ENCODE assay signal across 8 mouse cellular contexts in genomic region chr1:63176259-63176603, GRCm38 (mm10). TPM values are rescaled to one million over a fixed set of nuclear protein-coding genes. Genes with fewer than 3 reads are reported as not detected.
DNase-seq lines count a peak whose midpoint lies in the region; ATAC-seq and TF ChIP-seq lines count a peak whose summit lies in the region.

No protein-coding gene starts in this region.

- no peaks in the 10 kb centered on the region for H3K9me3 ChIP-seq in heart, embryonic 16.5 days (replicated peaks; ENCODE audit: control insufficient read depth, low read length)
- no peaks in the 10 kb centered on the region for H3K9me3 ChIP-seq in hindbrain, embryonic 14.5 days (ENCODE audit: control insufficient read depth, low read length)
- H3K9me3 ChIP-seq in midbrain, embryonic 13.5 days, result no peaks in the 10 kb centered on the region

- peaks cover 22% of the 10 kb centered on the region for H3K4me1 ChIP-seq in heart, embryonic 16.5 days (ENCODE audit: control insufficient read depth, insufficient read depth, low read length)
- H3K4me1 ChIP-seq in bone marrow, adult 2 months (ENCODE audit: control insufficient read depth, insufficient read depth, low read length), result peaks cover 2% of the 10 kb centered on the region
- H3K4me1 ChIP-seq in hindbrain, embryonic 14.5 days (replicated peaks; ENCODE audit: control insufficient read depth, insufficient read depth, low read length), result peaks cover 24% of the 10 kb centered on the region
- H3K4me1 ChIP-seq in midbrain, embryonic 13.5 days (replicated peaks), result peaks cover 29% of the 10 kb centered on the region

- peak overlapping the region; percentile 99 for H3K4me3 ChIP-seq in heart, embryonic 16.5 days (ENCODE audit: low read length)
- peak overlapping the region; percentile 85 for H3K4me3 ChIP-seq in bone marrow, adult 2 months (replicated peaks; ENCODE audit: control insufficient read depth, low read depth, low read length)
- peak overlapping the region; percentile 84 for H3K4me3 ChIP-seq in hindbrain, embryonic 14.5 days (replicated peaks; ENCODE audit: low read length)
- peak overlapping the region; percentile 87 for H3K4me3 ChIP-seq in midbrain, embryonic 13.5 days (replicated peaks)

- peak overlapping the region; percentile 80 for H3K4me2 ChIP-seq in heart, embryonic 16.5 days (ENCODE audit: low read depth, low read length)
- peak overlapping the region; percentile 73 for H3K4me2 ChIP-seq in hindbrain, embryonic 14.5 days (replicated peaks)
- H3K4me2 ChIP-seq in midbrain, embryonic 13.5 days (replicated peaks), result peak overlapping the region; percentile 74

- peaks cover 29% of the 10 kb centered on the region for H3K36me3 ChIP-seq in heart, embryonic 16.5 days (ENCODE audit: control insufficient read depth, insufficient read depth)
- peaks cover 38% of the 10 kb centered on the region for H3K36me3 ChIP-seq in hindbrain, embryonic 14.5 days (replicated peaks; ENCODE audit: control insufficient read depth, insufficient read depth)
- H3K36me3 ChIP-seq in midbrain, embryonic 13.5 days, result peaks cover 30% of the 10 kb centered on the region

- H3K27me3 ChIP-seq in heart, embryonic 16.5 days (ENCODE audit: control insufficient read depth, insufficient read depth, low read length), result no peaks in the 10 kb centered on the region
- H3K27me3 ChIP-seq in hindbrain, embryonic 14.5 days (ENCODE audit: control insufficient read depth, insufficient read depth, low read length), result no peaks in the 10 kb centered on the region
- H3K27me3 ChIP-seq in midbrain, embryonic 13.5 days, result no peaks in the 10 kb centered on the region

- TF ChIP-seq POLR2A in bone marrow, adult 2 months (IDR thresholded peaks at IDR 0.05; ENCODE audit: borderline replicate concordance, control insufficient read depth, low read depth, low read length), result no peak

- intact Hi-C loops in heart, postnatal 10 days (cut with DNase I), result no loop called here
- intact Hi-C loops in left cerebral cortex, postnatal 4 days (cut with DNase I), result no loop called here

- no peak for DNase-seq in heart, postnatal 10 days
- no peak for DNase-seq in hindbrain, embryonic 14.5 days (ENCODE audit: low spot score)
- DNase-seq in yolk sac, embryonic 10.5 days (ENCODE audit: low spot score), result no peak
- no peak for DNase-seq in kidney, adult 18-20 months
- DNase-seq in left cerebral cortex, postnatal 4 days, result no peak

- peak overlapping the region; percentile 99 for H3K9ac ChIP-seq in heart, embryonic 16.5 days (ENCODE audit: low read length)
- H3K9ac ChIP-seq in hindbrain, embryonic 14.5 days, result peak overlapping the region; percentile 92
- peak overlapping the region; percentile 92 for H3K9ac ChIP-seq in midbrain, embryonic 13.5 days (replicated peaks)

- no peak for TF ChIP-seq CTCF in bone marrow, adult 2 months (IDR thresholded peaks at IDR 0.05; ENCODE audit: control insufficient read depth, insufficient read depth, low read length)

- peak overlapping the region; percentile 96 for H3K27ac ChIP-seq in heart, embryonic 16.5 days (ENCODE audit: low read length)
- peak overlapping the region; percentile 92 for H3K27ac ChIP-seq in bone marrow, adult 2 months (ENCODE audit: control insufficient read depth, insufficient read depth, low read depth, low read length, poor library complexity)
- peak overlapping the region; percentile 90 for H3K27ac ChIP-seq in hindbrain, embryonic 14.5 days
- H3K27ac ChIP-seq in midbrain, embryonic 13.5 days, result peak overlapping the region; percentile 81

- peak; percentile 37 for ATAC-seq in heart, embryonic 16.5 days (replicated peaks; ENCODE audit: extremely low read depth, insufficient read depth, low FRiP score)
- ATAC-seq in hindbrain, embryonic 14.5 days (ENCODE audit: low FRiP score), result peak; percentile 43
- peak; percentile 51 for ATAC-seq in midbrain, embryonic 13.5 days

- WGBS in heart, embryonic 16.5 days, result 1% methylated on average over 14 of the region's 14 CpGs
- WGBS in bone marrow, adult 2 months, result under 1% methylated on average over 14 of the region's 14 CpGs
- under 1% methylated on average over 14 of the region's 14 CpGs for WGBS in hindbrain, embryonic 14.5 days
- WGBS in midbrain, embryonic 13.5 days, result under 1% methylated on average over 14 of the region's 14 CpGs

RNA-seq across cellular contexts. Expression of gene Eef1b2, which starts 0.4 kb away (rescaled TPM):
- 296 and 333 TPM in 2 replicates for polyA plus RNA-seq in heart, embryonic 16.5 days (2015; fragmentation: Nextera tagmentation; extraction: Ambion mirVana)
- 100 to 1,000 TPM; 445 to 453 TPM for total RNA-seq in heart, postnatal 10 days (2021)
- polyA plus RNA-seq in bone marrow, adult 2 months (2011; ENCODE audit: insufficient read depth, insufficient read length, low replicate concordance, missing spikeins), result 680 and 906 TPM in 2 replicates
- 487 and 490 TPM in 2 replicates for polyA plus RNA-seq in hindbrain, embryonic 14.5 days (2014; fragmentation: Nextera tagmentation; extraction: Ambion mirVana)
- 462 and 473 TPM in 2 replicates for polyA plus RNA-seq in midbrain, embryonic 13.5 days (2015; fragmentation: Nextera tagmentation; extraction: Ambion mirVana)
- 100 to 1,000 TPM; 705 to 714 TPM for total RNA-seq in left cerebral cortex, postnatal 4 days (2021)

RNA-seq across cellular contexts. Expression of gene Ndufs1, which starts 0.4 kb away (rescaled TPM):
- 450 and 470 TPM in 2 replicates for polyA plus RNA-seq in heart, embryonic 16.5 days (2015; fragmentation: Nextera tagmentation; extraction: Ambion mirVana)
- total RNA-seq in heart, postnatal 10 days (2021), result 100 to 1,000 TPM; 670 to 683 TPM
- 39.8 and 47.0 TPM in 2 replicates for polyA plus RNA-seq in bone marrow, adult 2 months (2011; ENCODE audit: insufficient read depth, insufficient read length, low replicate concordance, missing spikeins)
- polyA plus RNA-seq in hindbrain, embryonic 14.5 days (2014; fragmentation: Nextera tagmentation; extraction: Ambion mirVana), result 153 and 159 TPM in 2 replicates
- polyA plus RNA-seq in midbrain, embryonic 13.5 days (2015; fragmentation: Nextera tagmentation; extraction: Ambion mirVana), result 134 and 143 TPM in 2 replicates
- total RNA-seq in left cerebral cortex, postnatal 4 days (2021), result 100 to 1,000 TPM; 101 to 107 TPM

RNA-seq across cellular contexts. Expression of gene Gpr1, which starts 38.1 kb away (rescaled TPM):
- 0.12 and 0.30 TPM in 2 replicates for polyA plus RNA-seq in heart, embryonic 16.5 days (2015; fragmentation: Nextera tagmentation; extraction: Ambion mirVana)
- under 1 TPM; 0.22 to 0.35 TPM for total RNA-seq in heart, postnatal 10 days (2021)
- not detected in 2 replicates for polyA plus RNA-seq in bone marrow, adult 2 months (2011; ENCODE audit: insufficient read depth, insufficient read length, low replicate concordance, missing spikeins)
- polyA plus RNA-seq in hindbrain, embryonic 14.5 days (2014; fragmentation: Nextera tagmentation; extraction: Ambion mirVana), result 0.35 and 0.63 TPM in 2 replicates
- 0.43 and 0.70 TPM in 2 replicates for polyA plus RNA-seq in midbrain, embryonic 13.5 days (2015; fragmentation: Nextera tagmentation; extraction: Ambion mirVana)
- total RNA-seq in left cerebral cortex, postnatal 4 days (2021), result under 1 TPM; 0.50 TPM
